Mouse (Mus musculus) forebrain, postnatal 0 days (tissue): ENCODE data around the gene Dcp1b. TPM values are rescaled to one million over a fixed set of nuclear protein-coding genes. Genes with fewer than 3 reads are reported as not detected.

ENCODE experiments used
- ATAC-seq: fragments of 200-750 bp; cut with Nextera tagmentation; 2 replicates; pipeline ENCODE4 v1.8.0; 2017; ENCODE audit warnings: mild to moderate bottlenecking, moderate library complexity
- DNase-seq: peaks from one replicate; pipeline ENCODE4 v3.0.0-alpha.2; 2015
- H3K27ac ChIP-seq: fragments of 300-500 bp; sonication (generic); 2 replicates; pipeline ENCODE4 v1.5.1; 2014; ENCODE audit warnings: low read depth, mild to moderate bottlenecking, antibody characterized with exemption, low read length, moderate library complexity, mixed read lengths
- H3K27me3 ChIP-seq: fragments of 300-500 bp; sonication (generic); 2 replicates; pipeline ENCODE4 v1.6.1; 2014; ENCODE audit warnings: mild to moderate bottlenecking, low read length, mixed read lengths; ENCODE audit not compliant: insufficient read depth
- H3K36me3 ChIP-seq: fragments of 300-500 bp; sonication (generic); 2 replicates; pipeline ENCODE4 v1.6.1; 2014; ENCODE audit warnings: mild to moderate bottlenecking, moderate library complexity; ENCODE audit not compliant: insufficient read depth
- H3K4me1 ChIP-seq: fragments of 300-500 bp; sonication (generic); 2 replicates; pipeline ENCODE4 v1.6.1; 2014; ENCODE audit warnings: antibody characterized with exemption; ENCODE audit not compliant: insufficient read depth
- H3K4me2 ChIP-seq: fragments of 300-500 bp; sonication (generic); 2 replicates; pipeline ENCODE4 v1.6.1; 2014; ENCODE audit warnings: low read depth, mild to moderate bottlenecking, moderate library complexity
- H3K4me3 ChIP-seq: fragments of 300-500 bp; sonication (generic); 2 replicates; pipeline ENCODE4 v1.5.1; 2014; ENCODE audit warnings: low read depth, low read length, mixed read lengths
- H3K9ac ChIP-seq: fragments of 300-500 bp; sonication (generic); 2 replicates; pipeline ENCODE4 v1.6.1; 2014; ENCODE audit warnings: mild to moderate bottlenecking
- H3K9me3 ChIP-seq: fragments of 300-500 bp; sonication (generic); 2 replicates; pipeline ENCODE4 v1.6.1; 2016; ENCODE audit warnings: low read length
- CTCF ChIP-seq: sonication (generic); IDR thresholded peaks from 2 replicates; pipeline ENCODE4 v1.5.1; 2016; ENCODE audit warnings: antibody characterized with exemption, control low read depth, low read depth
- WGBS: fragments of 180-500 bp; shearing (Covaris S2); extraction: QIAGEN DNeasy Blood & Tissue Kit; methylation state at CpG from one replicate; pipeline ENCODE4 v1.1.7; 2014; 5-methylcytosine and 5-hydroxymethylcytosine counted together
- polyA plus RNA-seq: library from polyadenylated mRNA; unstranded; fragments of >200 nt; fragmentation: Nextera tagmentation; extraction: Ambion mirVana; gene quantifications from 2 replicates; pipeline ENCODE4 v1.2.1, GENCODE M21; 2015
- total RNA-seq: library from RNA; depleted of rRNA; stranded (reverse); fragments of >200 nt; gene quantifications from 2 replicates; pipeline ENCODE4 v1.2.3, GENCODE M21; 2014

The Dcp1b gene
- total and polyA plus RNA-seq, 2 experiments from 2014 or later: 12.5 to 29.6 TPM

DNA sequence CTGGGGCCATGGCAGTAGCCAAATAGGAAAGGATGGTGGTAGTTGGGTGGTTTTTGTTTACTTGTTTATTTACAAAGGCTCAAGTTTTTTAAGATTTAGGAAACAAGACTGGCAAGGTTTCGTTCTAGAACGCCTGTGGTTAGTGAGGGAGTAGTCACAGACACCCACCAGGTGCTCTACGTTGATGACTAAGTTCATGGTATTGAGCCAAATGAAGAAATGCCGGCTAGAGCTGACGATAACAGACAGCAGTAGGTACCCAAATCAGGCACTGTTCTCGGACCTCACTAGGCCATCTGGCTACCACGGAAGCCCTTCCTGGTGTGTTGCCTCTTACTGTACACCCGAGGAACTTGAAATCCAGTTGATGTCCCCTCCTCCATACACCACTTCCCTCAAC lies 51.9 kb downstream of the Dcp1b start:
- H3K27me3 ChIP-seq: no peaks in the 10 kb centered on the region
- 0 out of 2 replicates have a peak, but pooled peaks cover 10% of the 10 kb centered on the region for H3K4me1 ChIP-seq
- no peak overlapping the region for H3K4me2 ChIP-seq
- WGBS: 89% methylated on average over 8 of the region's 8 CpGs
- ATAC-seq (no peak), DNase-seq (no peak)
- no peak overlapping the region for H3K27ac ChIP-seq
- H3K9me3 ChIP-seq: no peaks in the 10 kb centered on the region
- H3K36me3 ChIP-seq: peaks cover 4% of the 10 kb centered on the region; the same call in 1 of the 2 replicates
- no peak for TF ChIP-seq CTCF
- H3K9ac ChIP-seq: no peak overlapping the region
- no peak overlapping the region for H3K4me3 ChIP-seq

DNA sequence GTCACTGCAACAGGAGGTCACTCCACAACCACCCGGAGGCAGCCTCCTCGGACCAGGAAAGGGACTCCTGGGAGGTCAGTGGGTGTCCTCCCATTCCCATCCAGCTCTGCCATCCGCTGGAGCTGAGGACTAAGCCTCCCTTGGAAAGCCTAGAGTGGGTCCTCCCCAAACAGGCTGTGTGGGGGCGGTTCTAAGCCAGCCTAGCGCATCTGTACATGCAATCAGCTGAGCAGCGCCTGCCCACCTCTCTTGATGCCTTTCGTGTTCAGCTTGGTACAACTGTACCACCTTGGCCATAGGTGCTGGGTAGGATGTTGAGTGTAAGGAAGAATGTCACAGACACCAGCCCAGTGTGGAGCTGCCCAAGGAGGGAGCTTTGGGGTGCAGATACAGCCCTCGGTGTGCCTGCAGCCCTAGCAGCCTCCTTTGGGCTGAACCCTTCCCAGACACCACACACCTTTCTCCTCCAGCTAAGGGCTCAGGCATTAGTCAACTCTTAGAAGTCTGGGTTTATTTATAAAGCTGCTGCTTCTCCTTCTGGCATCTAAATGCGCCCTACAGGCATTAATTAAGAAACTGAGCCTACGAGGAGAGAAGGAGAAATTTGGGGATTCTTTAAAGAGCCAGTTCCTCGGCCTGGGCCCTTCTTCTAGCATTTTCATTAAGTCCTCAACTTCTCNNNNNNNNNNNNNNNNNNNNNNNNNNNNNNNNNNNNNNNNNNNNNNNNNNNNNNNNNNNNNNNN lies 54.0 kb downstream of the Dcp1b start:
- H3K4me2 ChIP-seq: no peak overlapping the region

DNA sequence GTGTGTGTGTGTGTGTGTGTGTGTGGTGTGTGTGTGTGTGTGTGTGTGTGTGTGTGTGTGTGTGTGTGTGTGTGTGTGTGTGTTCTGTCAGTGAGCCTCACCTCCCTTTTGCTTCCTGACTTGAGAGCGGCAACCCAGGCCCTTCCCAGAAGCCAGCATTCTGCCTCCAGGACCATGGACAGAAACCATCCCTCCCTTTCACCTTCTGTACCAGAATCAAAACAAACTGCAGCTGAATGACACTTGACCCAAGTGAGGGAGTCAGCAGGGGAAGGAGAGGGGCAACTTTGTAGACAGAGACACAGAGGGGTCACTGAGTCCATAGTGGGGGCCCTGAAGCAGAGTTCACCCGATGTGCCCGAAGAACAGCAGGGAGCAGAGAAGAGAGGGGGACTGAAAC lies 58.0 kb downstream of the Dcp1b start:
- Histone ChIP-seq H3K27me3 (no peaks in the 10 kb centered on the region), H3K9me3 (no peaks in the 10 kb centered on the region), H3K9ac (no peak overlapping the region), H3K4me3 (no peak overlapping the region), H3K36me3 (no peaks in the 10 kb centered on the region), H3K27ac (no peak overlapping the region), H3K4me2 (no peak overlapping the region), H3K4me1 (no peaks in the 10 kb centered on the region)
- no peak for ATAC-seq
- WGBS: 69% methylated on average over 3 of the region's 3 CpGs
- DNase-seq: no peak
- no peak for TF ChIP-seq CTCF

More for the DNA sequence above, 54.0 kb downstream of the Dcp1b start:
- 0 out of 2 replicates have a peak, but pooled peaks cover 10% of the 10 kb centered on the region for H3K4me1 ChIP-seq
- TF ChIP-seq CTCF: no peak
- DNase-seq (no peak), ATAC-seq (no peak)
- H3K27me3 ChIP-seq: no peaks in the 10 kb centered on the region
- WGBS: 82% methylated on average over 11 of the region's 11 CpGs
- H3K9me3 ChIP-seq: no peaks in the 10 kb centered on the region
- no peak overlapping the region for H3K9ac ChIP-seq
- no peak overlapping the region for H3K4me3 ChIP-seq
- H3K27ac ChIP-seq: no peak overlapping the region
- H3K36me3 ChIP-seq: no peaks in the 10 kb centered on the region

DNA sequence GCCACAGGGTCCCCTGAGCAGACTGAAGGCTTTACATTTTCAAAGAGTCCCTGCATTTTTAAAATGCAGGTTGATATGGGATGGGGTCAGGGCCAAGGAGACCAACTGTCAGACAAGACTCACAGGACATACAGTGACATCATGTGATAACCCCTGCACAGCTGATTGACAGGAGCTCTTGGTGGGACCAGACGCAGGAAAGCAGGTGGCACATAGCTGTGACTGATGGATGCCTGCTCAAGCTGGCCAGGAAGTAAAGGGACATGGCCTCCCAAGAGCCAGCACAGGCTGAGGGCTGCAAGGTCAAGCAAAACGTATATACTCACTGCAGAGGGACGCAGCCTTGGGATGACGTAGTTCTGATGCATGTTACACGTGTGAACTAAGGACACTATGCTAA lies 60.4 kb downstream of the Dcp1b start:
- TF ChIP-seq CTCF: no peak

DNA sequence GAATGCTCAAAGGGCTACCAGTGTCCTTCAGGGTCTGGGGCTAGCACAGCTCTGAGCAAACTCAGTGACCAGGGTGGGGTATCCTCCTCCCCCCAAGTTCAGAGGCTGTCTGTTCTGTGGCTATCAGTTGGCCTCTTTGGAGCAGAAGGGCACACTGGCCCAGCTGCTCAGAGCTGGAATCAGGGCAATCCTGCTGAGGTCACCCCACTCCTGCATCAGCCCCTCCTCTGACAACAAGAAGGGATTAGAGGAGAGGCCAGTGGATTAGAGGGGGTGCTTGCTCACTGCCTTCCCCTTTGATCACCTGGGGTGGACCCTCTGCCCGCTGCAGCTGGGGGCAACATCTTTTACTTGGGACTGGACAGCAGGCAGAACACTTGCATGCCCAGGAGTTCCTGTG lies 61.2 kb downstream of the Dcp1b start, which contains the start of gene Cacna2d4:
TSS of gene Cacna2d4 (plus strand) at position 286 of the 400 bp plus-strand sequence.
- no peaks in the 10 kb centered on the region for H3K36me3 ChIP-seq
- H3K9me3 ChIP-seq: no peaks in the 10 kb centered on the region
- H3K27me3 ChIP-seq: no peaks in the 10 kb centered on the region
- H3K9ac ChIP-seq: no peak within 1 kb of the TSS
- H3K4me3 ChIP-seq: no peak within 1 kb of the TSS
- 57% methylated on average over 1 of the region's 1 CpGs for WGBS
- H3K4me2 ChIP-seq: no peak within 1 kb of the TSS
- H3K4me1 ChIP-seq: no peaks in the 10 kb centered on the region
- H3K27ac ChIP-seq: 0 out of 2 replicates have a peak within 1 kb of the TSS, but pooled peaks have one; percentile 29
- ATAC-seq (no peak), DNase-seq (no peak)
- no peak for TF ChIP-seq CTCF

More for the DNA sequence above, 60.4 kb downstream of the Dcp1b start:
- H3K4me2 ChIP-seq: no peak overlapping the region
- no peaks in the 10 kb centered on the region for H3K27me3 ChIP-seq
- H3K9ac ChIP-seq: no peak overlapping the region
- ATAC-seq (no peak), DNase-seq (no peak)
- H3K4me3 ChIP-seq: no peak overlapping the region
- WGBS: 82% methylated on average over 5 of the region's 5 CpGs
- no peak overlapping the region for H3K27ac ChIP-seq
- no peaks in the 10 kb centered on the region for H3K9me3 ChIP-seq
- H3K36me3 ChIP-seq: no peaks in the 10 kb centered on the region
- no peaks in the 10 kb centered on the region for H3K4me1 ChIP-seq

DNA sequence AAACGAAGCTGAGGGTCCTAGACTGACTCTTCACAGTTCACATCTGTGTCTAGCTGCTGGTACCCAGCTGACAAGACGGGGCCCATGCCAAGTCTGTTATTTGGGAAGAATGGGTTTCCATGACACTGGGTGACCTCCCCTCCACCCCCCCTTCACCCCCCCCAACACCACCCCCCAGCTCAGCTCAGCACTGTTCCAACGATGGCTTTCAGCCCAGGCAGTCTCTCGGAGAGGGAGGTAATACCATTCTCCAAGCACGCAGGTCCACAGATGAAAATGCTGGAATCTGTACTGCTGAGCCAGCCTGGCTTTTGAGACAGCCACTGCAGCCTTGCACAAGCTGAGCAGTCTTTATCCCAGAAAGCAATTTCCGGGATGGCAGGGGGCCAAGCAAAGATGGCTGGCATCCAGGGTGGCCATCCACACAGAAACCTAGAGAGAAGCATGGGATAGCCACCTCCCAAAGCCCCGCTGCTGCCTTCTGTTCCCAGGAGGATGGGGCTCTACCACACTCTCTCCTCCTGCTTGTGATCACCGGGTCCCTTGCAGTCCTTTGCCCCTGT lies 62.5 kb downstream of the Dcp1b start:
- Histone ChIP-seq H3K4me3 (no peak overlapping the region), H3K27me3 (no peaks in the 10 kb centered on the region), H3K36me3 (no peaks in the 10 kb centered on the region), H3K4me2 (no peak overlapping the region), H3K9me3 (no peaks in the 10 kb centered on the region), H3K4me1 (no peaks in the 10 kb centered on the region), H3K9ac (no peak overlapping the region), H3K27ac (peak overlapping the region; percentile 6; the same call in 1 of the 2 replicates)
- peak; percentile 31; the same call in 1 of the 2 replicates for TF ChIP-seq CTCF
- DNase-seq: peak; percentile 83
- WGBS: 19% methylated on average over 8 of the region's 8 CpGs
- ATAC-seq: peak; percentile 95

DNA sequence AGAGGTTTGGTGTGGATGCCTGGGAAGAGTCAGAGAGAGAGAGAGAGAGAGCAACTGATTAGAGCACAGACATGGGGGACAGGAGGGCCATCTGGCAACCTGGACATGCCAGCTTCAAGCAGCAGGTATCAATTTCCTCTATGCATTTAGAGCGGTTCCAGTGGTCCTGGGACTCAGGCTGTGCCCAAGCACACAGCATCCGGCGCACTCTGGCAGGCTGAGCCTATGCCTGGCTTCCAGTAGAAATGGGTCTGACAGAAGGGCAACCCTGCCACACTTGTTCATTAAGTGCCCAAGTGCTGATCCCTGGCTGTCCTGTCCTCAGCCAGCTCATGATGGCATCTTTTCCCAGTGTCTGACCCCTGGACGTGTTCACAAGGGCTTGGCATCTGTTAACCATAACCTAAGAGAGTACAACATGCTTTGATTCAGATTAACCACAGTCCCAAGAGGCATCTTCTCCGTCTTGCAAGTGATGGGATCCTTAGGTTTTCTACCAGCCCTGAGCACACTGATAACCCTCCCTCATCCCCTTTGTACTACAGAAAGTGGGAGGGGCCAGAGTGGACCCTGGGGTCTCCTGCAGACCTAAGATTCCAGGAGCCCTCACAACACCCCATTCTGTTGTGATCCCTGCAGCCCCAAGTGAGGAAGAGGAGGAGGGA lies 64.4 kb downstream of the Dcp1b start:
- ATAC-seq (no peak), DNase-seq (no peak)
- Histone ChIP-seq H3K4me1 (no peaks in the 10 kb centered on the region), H3K36me3 (no peaks in the 10 kb centered on the region), H3K9me3 (no peaks in the 10 kb centered on the region), H3K27ac (no peak overlapping the region), H3K9ac (no peak overlapping the region), H3K4me2 (no peak overlapping the region), H3K4me3 (no peak overlapping the region), H3K27me3 (no peaks in the 10 kb centered on the region)
- 84% methylated on average over 5 of the region's 5 CpGs for WGBS
- TF ChIP-seq CTCF: no peak
